ENCODE assay signal across 16 mouse cellular contexts in genomic region chr11:106780590-106781220, GRCm38 (mm10). TPM values are rescaled to one million over a fixed set of nuclear protein-coding genes. Genes with fewer than 3 reads are reported as not detected.
DNase-seq lines count a peak whose midpoint lies in the region; ATAC-seq and TF ChIP-seq lines count a peak whose summit lies in the region.
"Had no signal": no experiment of that assay in that cellular context is flagged by ENCODE, and none has a peak within 500 bp of the region (broad histone marks: within the 10 kb centered on the region; RNA-seq: fewer than 3 reads in every experiment).

No protein-coding gene starts in this region.

- no peaks in the 10 kb centered on the region for H3K4me1 ChIP-seq in kidney, postnatal 0 days (replicated peaks; ENCODE audit: insufficient read depth, low read length)
- peaks cover 15% of the 10 kb centered on the region for H3K4me1 ChIP-seq in kidney, adult 2 months (ENCODE audit: control insufficient read depth, insufficient read depth, low read length)
- H3K4me1 ChIP-seq in embryonic facial prominence, embryonic 14.5 days (ENCODE audit: control insufficient read depth, insufficient read depth, low read length), result no peaks in the 10 kb centered on the region; the same call in 1 of the 2 replicates
- H3K4me1 ChIP-seq in liver, embryonic 16.5 days (ENCODE audit: control insufficient read depth, low read depth, low read length), result peaks cover 19% of the 10 kb centered on the region

- H3K9me3 ChIP-seq in kidney, postnatal 0 days (replicated peaks; ENCODE audit: low read length), result no peaks in the 10 kb centered on the region
- H3K9me3 ChIP-seq in embryonic facial prominence, embryonic 14.5 days (ENCODE audit: control insufficient read depth, low read length), result no peaks in the 10 kb centered on the region
- H3K9me3 ChIP-seq in liver, embryonic 16.5 days (replicated peaks; ENCODE audit: control insufficient read depth, low read length), result no peaks in the 10 kb centered on the region
- H3K9me3 ChIP-seq: limb, embryonic 10.5 days; megakaryocyte, embryonic 14.5 days had no signal

- TF ChIP-seq POLR2A in kidney, adult 2 months (IDR thresholded peaks at IDR 0.05; ENCODE audit: low read depth, low read length), result no peak

- H3K9ac ChIP-seq in kidney, postnatal 0 days (ENCODE audit: low read depth, low read length), result no peak overlapping the region
- H3K9ac ChIP-seq in embryonic facial prominence, embryonic 14.5 days (ENCODE audit: low read depth, low read length), result no peak overlapping the region
- no peak overlapping the region for H3K9ac ChIP-seq in liver, embryonic 16.5 days (ENCODE audit: low read depth, low read length)

- H3K27me3 ChIP-seq in kidney, postnatal 0 days (ENCODE audit: insufficient read depth, low read length), result no peaks in the 10 kb centered on the region
- H3K27me3 ChIP-seq in kidney, adult 2 months (replicated peaks; ENCODE audit: control insufficient read depth, insufficient read depth, low read length), result no peaks in the 10 kb centered on the region
- no peaks in the 10 kb centered on the region for H3K27me3 ChIP-seq in embryonic facial prominence, embryonic 14.5 days (replicated peaks; ENCODE audit: control insufficient read depth, insufficient read depth, low read length)
- no peaks in the 10 kb centered on the region for H3K27me3 ChIP-seq in liver, embryonic 16.5 days (ENCODE audit: control insufficient read depth, insufficient read depth, low read depth, low read length)
- H3K27me3 ChIP-seq: megakaryocyte, embryonic 14.5 days had no signal

- intact Hi-C loops in gastrocnemius, adult 2 months (cut with DNase I), result no loop called here

- H3K36me3 ChIP-seq in kidney, postnatal 0 days (ENCODE audit: insufficient read depth, low read length), result peaks cover 39% of the 10 kb centered on the region
- H3K36me3 ChIP-seq in kidney, adult 2 months (ENCODE audit: control insufficient read depth, insufficient read depth, low read length), result peaks cover 30% of the 10 kb centered on the region
- H3K36me3 ChIP-seq in embryonic facial prominence, embryonic 14.5 days (ENCODE audit: control insufficient read depth, insufficient read depth, low read length), result peaks cover 71% of the 10 kb centered on the region
- H3K36me3 ChIP-seq in liver, embryonic 16.5 days (ENCODE audit: control insufficient read depth, insufficient read depth), result peaks cover 46% of the 10 kb centered on the region

- no peak overlapping the region for H3K4me2 ChIP-seq in kidney, postnatal 0 days (ENCODE audit: low read length)
- H3K4me2 ChIP-seq in embryonic facial prominence, embryonic 14.5 days (ENCODE audit: low read depth, low read length), result peak overlapping the region; percentile 57; the same call in 1 of the 2 replicates
- peak overlapping the region; percentile 93; the same call in 1 of the 2 replicates for H3K4me2 ChIP-seq in liver, embryonic 16.5 days (ENCODE audit: low read depth, low read length)

- H3K4me3 ChIP-seq in gastrocnemius, adult 2 months, result peak overlapping the region; percentile 90
- no peak overlapping the region for H3K4me3 ChIP-seq in kidney, postnatal 0 days (replicated peaks; ENCODE audit: low read depth, low read length)
- H3K4me3 ChIP-seq in kidney, adult 2 months (ENCODE audit: insufficient read depth, low read depth, low read length), result no peak overlapping the region
- no peak overlapping the region for H3K4me3 ChIP-seq in embryonic facial prominence, embryonic 14.5 days (ENCODE audit: low read depth, low read length)
- no peak overlapping the region for H3K4me3 ChIP-seq in liver, embryonic 16.5 days (ENCODE audit: low read depth, low read length)

- TF ChIP-seq CTCF in gastrocnemius, adult 2 months (IDR thresholded peaks at IDR 0.05), result no peak
- TF ChIP-seq CTCF in kidney, postnatal 0 days (IDR thresholded peaks at IDR 0.05; ENCODE audit: low read depth), result no peak
- no peak for TF ChIP-seq CTCF in kidney, adult 2 months (conservative IDR thresholded peaks at IDR 0.05; ENCODE audit: insufficient read depth, insufficient read length, low read depth, low read length)

- WGBS in kidney, postnatal 0 days, result 78% methylated on average over 6 of the region's 6 CpGs
- WGBS in kidney, adult 2 months, result 67% methylated on average over 6 of the region's 6 CpGs
- WGBS in embryonic facial prominence, embryonic 14.5 days, result 76% methylated on average over 6 of the region's 6 CpGs
- WGBS in liver, embryonic 16.5 days (ENCODE audit: insufficient replicate concordance), result 75% methylated on average over 6 of the region's 6 CpGs

- ATAC-seq in kidney, postnatal 0 days (replicated peaks; ENCODE audit: low FRiP score, low read depth), result no peak
- ATAC-seq in embryonic facial prominence, embryonic 14.5 days (ENCODE audit: low read depth), result no peak
- no peak for ATAC-seq in liver, embryonic 16.5 days (ENCODE audit: low read depth)

- H3K27ac ChIP-seq in gastrocnemius, adult 2 months, result peak overlapping the region; percentile 96; the same call in 1 of the 2 replicates
- 0 out of 2 replicates have a peak overlapping the region, but pooled peaks have one; percentile 20 for H3K27ac ChIP-seq in kidney, postnatal 0 days
- no peak overlapping the region for H3K27ac ChIP-seq in kidney, adult 2 months (ENCODE audit: insufficient read depth, low read depth, low read length)
- peak overlapping the region; percentile 99 for H3K27ac ChIP-seq in embryonic facial prominence, embryonic 14.5 days (replicated peaks; ENCODE audit: low read depth, low read length)
- peak overlapping the region; percentile 97 for H3K27ac ChIP-seq in liver, embryonic 16.5 days (ENCODE audit: low read length)
- H3K27ac ChIP-seq: limb, embryonic 10.5 days had no signal

- no peak for DNase-seq in gastrocnemius, adult 2 months
- DNase-seq in gastrocnemius, postnatal 25 days, result no peak
- DNase-seq in kidney, postnatal 0 days (ENCODE audit: low spot score), result no peak
- no peak for DNase-seq in kidney, adult 2 months
- no peak for DNase-seq in embryonic facial prominence, embryonic 14.5 days (ENCODE audit: low spot score)
- no peak for DNase-seq in embryo, embryonic 10 days (ENCODE audit: low spot score)
- DNase-seq in ovary, adult 18-20 months (ENCODE audit: low spot score), result no peak
- DNase-seq: adrenal gland, adult 2 months; cerebellum, adult 2 months; embryo, embryonic 11 days; layer of hippocampus, postnatal 36 days; right cerebral cortex, postnatal 4 days; thymus, postnatal 14 days had no signal

RNA-seq across cellular contexts. Expression of gene Polg2, which starts 1.4 kb away (rescaled TPM):
- 1 to 10 TPM; 2.4 to 3.3 TPM for total RNA-seq in gastrocnemius, adult 2 months (2021)
- 1 to 10 TPM; 2.8 to 3.3 TPM for total RNA-seq in gastrocnemius, postnatal 25 days (2021)
- polyA plus RNA-seq in kidney, postnatal 0 days (2015; fragmentation: Nextera tagmentation; extraction: Ambion mirVana), result 11.1 and 11.9 TPM in 2 replicates
- polyA plus RNA-seq in kidney, adult 2 months (2012; rRNA removed), result 6.3 and 7.2 TPM in 2 replicates
- polyA plus RNA-seq in embryonic facial prominence, embryonic 14.5 days (2014; fragmentation: Nextera tagmentation; extraction: Ambion mirVana), result 9.8 and 10.2 TPM in 2 replicates
- 4.0 and 4.5 TPM in 2 replicates for polyA plus RNA-seq in liver, embryonic 16.5 days (2015; fragmentation: Nextera tagmentation; extraction: Ambion mirVana)

RNA-seq across cellular contexts. Expression of gene Ddx5, which starts 8.3 kb away (rescaled TPM):
- 100 to 1,000 TPM; 261 to 265 TPM for total RNA-seq in gastrocnemius, adult 2 months (2021)
- total RNA-seq in gastrocnemius, postnatal 25 days (2021), result 100 to 1,000 TPM; 183 to 197 TPM
- polyA plus RNA-seq in kidney, postnatal 0 days (2015; fragmentation: Nextera tagmentation; extraction: Ambion mirVana), result 297 and 309 TPM in 2 replicates
- 253 and 261 TPM in 2 replicates for polyA plus RNA-seq in kidney, adult 2 months (2012; rRNA removed)
- 334 and 344 TPM in 2 replicates for polyA plus RNA-seq in embryonic facial prominence, embryonic 14.5 days (2014; fragmentation: Nextera tagmentation; extraction: Ambion mirVana)
- 118 and 124 TPM in 2 replicates for polyA plus RNA-seq in liver, embryonic 16.5 days (2015; fragmentation: Nextera tagmentation; extraction: Ambion mirVana)

RNA-seq across cellular contexts. Expression of gene Cep95, which starts 8.3 kb away (rescaled TPM):
- total RNA-seq in gastrocnemius, adult 2 months (2021), result 1 to 10 TPM; 3.7 to 5.6 TPM
- total RNA-seq in gastrocnemius, postnatal 25 days (2021), result 1 to 10 TPM; 4.1 to 4.8 TPM
- 12.7 and 13.8 TPM in 2 replicates for polyA plus RNA-seq in kidney, postnatal 0 days (2015; fragmentation: Nextera tagmentation; extraction: Ambion mirVana)
- polyA plus RNA-seq in kidney, adult 2 months (2012; rRNA removed), result 2.2 and 3.6 TPM in 2 replicates
- 15.8 and 16.6 TPM in 2 replicates for polyA plus RNA-seq in embryonic facial prominence, embryonic 14.5 days (2014; fragmentation: Nextera tagmentation; extraction: Ambion mirVana)
- 8.6 and 10.0 TPM in 2 replicates for polyA plus RNA-seq in liver, embryonic 16.5 days (2015; fragmentation: Nextera tagmentation; extraction: Ambion mirVana)

RNA-seq across cellular contexts. Expression of gene Milr1, which starts 29.7 kb away (rescaled TPM):
- total RNA-seq in gastrocnemius, adult 2 months (2021), result not detected
- total RNA-seq in gastrocnemius, postnatal 25 days (2021), result not detected
- 0.78 and 0.89 TPM in 2 replicates for polyA plus RNA-seq in kidney, postnatal 0 days (2015; fragmentation: Nextera tagmentation; extraction: Ambion mirVana)
- 0.27 and 0.66 TPM in 2 replicates for polyA plus RNA-seq in kidney, adult 2 months (2012; rRNA removed)
- 1.4 and 2.0 TPM in 2 replicates for polyA plus RNA-seq in embryonic facial prominence, embryonic 14.5 days (2014; fragmentation: Nextera tagmentation; extraction: Ambion mirVana)
- 2.0 and 2.7 TPM in 2 replicates for polyA plus RNA-seq in liver, embryonic 16.5 days (2015; fragmentation: Nextera tagmentation; extraction: Ambion mirVana)
- total RNA-seq: layer of hippocampus, postnatal 36 days had no signal
- polyA plus RNA-seq: adrenal gland, adult 2 months had no signal

RNA-seq across cellular contexts. Expression of gene Pecam1, which starts 30.3 kb away (rescaled TPM):
- total RNA-seq in gastrocnemius, adult 2 months (2021), result 10 to 100 TPM; 37.1 to 43.8 TPM
- 10 to 100 TPM; 32.2 to 50.6 TPM for total RNA-seq in gastrocnemius, postnatal 25 days (2021)
- polyA plus RNA-seq in kidney, postnatal 0 days (2015; fragmentation: Nextera tagmentation; extraction: Ambion mirVana), result 54.1 and 55.0 TPM in 2 replicates
- polyA plus RNA-seq in kidney, adult 2 months (2012; rRNA removed), result 56.8 and 60.4 TPM in 2 replicates
- polyA plus RNA-seq in embryonic facial prominence, embryonic 14.5 days (2014; fragmentation: Nextera tagmentation; extraction: Ambion mirVana), result 46.8 and 48.9 TPM in 2 replicates
- polyA plus RNA-seq in liver, embryonic 16.5 days (2015; fragmentation: Nextera tagmentation; extraction: Ambion mirVana), result 8.4 and 9.5 TPM in 2 replicates
